Mouse (Mus musculus) embryonic facial prominence, embryonic 12.5 days (tissue): ENCODE data around the gene Pigl. TPM values are rescaled to one million over a fixed set of nuclear protein-coding genes. Genes with fewer than 3 reads are reported as not detected.

Experiments
- ATAC-seq: fragments of 200-750 bp; cut with Nextera tagmentation; 2 replicates; pipeline ENCODE4 v1.8.0; 2017; ENCODE audit not compliant: insufficient number of reproducible peaks, insufficient read depth, low FRiP score, low TSS enrichment
- H3K27ac ChIP-seq: fragments of 300-500 bp; sonication (generic); 2 replicates; pipeline ENCODE4 v1.5.1; 2016; ENCODE audit warnings: mild to moderate bottlenecking
- H3K27me3 ChIP-seq: fragments of 300-500 bp; sonication (generic); 2 replicates; pipeline ENCODE4 v1.6.1; 2016; ENCODE audit warnings: mild to moderate bottlenecking, moderate library complexity
- H3K36me3 ChIP-seq: fragments of 300-500 bp; sonication (generic); 2 replicates; pipeline ENCODE4 v1.6.1; 2016; ENCODE audit warnings: mild to moderate bottlenecking
- H3K4me1 ChIP-seq: fragments of 300-500 bp; sonication (generic); 2 replicates; pipeline ENCODE4 v1.6.1; 2016
- H3K4me2 ChIP-seq: fragments of 300-500 bp; sonication (generic); replicated peaks from 2 replicates; pipeline ENCODE4 v1.6.1; 2016; ENCODE audit warnings: mild to moderate bottlenecking, moderate library complexity
- H3K4me3 ChIP-seq: fragments of 300-500 bp; sonication (generic); 2 replicates; pipeline ENCODE4 v1.5.1; 2016; ENCODE audit warnings: mild to moderate bottlenecking
- H3K9ac ChIP-seq: fragments of 300-500 bp; sonication (generic); 2 replicates; pipeline ENCODE4 v1.6.1; 2016; ENCODE audit warnings: mild to moderate bottlenecking, moderate library complexity
- H3K9me3 ChIP-seq: fragments of 300-500 bp; sonication (generic); 2 replicates; pipeline ENCODE4 v1.6.1; 2016; ENCODE audit warnings: mild to moderate bottlenecking, moderate library complexity
- WGBS: fragments of 180-500 bp; shearing (Covaris S2); methylation state at CpG from one replicate; pipeline ENCODE4 v1.1.7; 2016; 5-methylcytosine and 5-hydroxymethylcytosine counted together
- polyA plus RNA-seq: library from polyadenylated mRNA; unstranded; fragments of >200 nt; fragmentation: Nextera tagmentation; extraction: Ambion mirVana; gene quantifications from 2 replicates; pipeline ENCODE4 v1.2.1, GENCODE M21; 2016

Pigl gene
- polyA plus RNA-seq, 1 experiment from 2014 or later, result 11.0 TPM

GRCm38 (mm10) chr11:62470451-62470850, 12.2 kb downstream of the Pigl start:
- ATAC-seq, result no peak
- Histone ChIP-seq H3K36me3 (no peaks in the 10 kb centered on the region), H3K27me3 (no peaks in the 10 kb centered on the region), H3K9me3 (no peaks in the 10 kb centered on the region), H3K9ac (no peak overlapping the region), H3K27ac (no peak overlapping the region), H3K4me3 (no peak overlapping the region), H3K4me2 (no peak overlapping the region), H3K4me1 (no peaks in the 10 kb centered on the region)
- 90% methylated on average over 6 of the region's 6 CpGs for WGBS

- no peak overlapping the region for H3K4me2 ChIP-seq
Measured at GRCm38 (mm10) chr11:62473516-62473915, 15.3 kb downstream of the Pigl start.

GRCm38 (mm10) chr11:62476156-62476555, 17.9 kb downstream of the Pigl start:
- whole genome bisulfite sequencing, result 92% methylated on average over 4 of the region's 4 CpGs
- Histone ChIP-seq H3K36me3 (no peaks in the 10 kb centered on the region), H3K4me2 (no peak overlapping the region), H3K9ac (no peak overlapping the region), H3K4me3 (no peak overlapping the region), H3K27ac (no peak overlapping the region), H3K4me1 (no peaks in the 10 kb centered on the region), H3K9me3 (no peaks in the 10 kb centered on the region), H3K27me3 (no peaks in the 10 kb centered on the region)
- ATAC-seq, result no peak

More at GRCm38 (mm10) chr11:62473516-62473915, 15.3 kb downstream of the Pigl start:
- Histone ChIP-seq H3K4me1 (no peaks in the 10 kb centered on the region), H3K4me3 (no peak overlapping the region), H3K27ac (no peak overlapping the region), H3K9me3 (no peaks in the 10 kb centered on the region), H3K27me3 (no peaks in the 10 kb centered on the region), H3K36me3 (no peaks in the 10 kb centered on the region), H3K9ac (no peak overlapping the region)
- WGBS, result 94% methylated on average over 5 of the region's 5 CpGs
- no peak for ATAC-seq

GRCm38 (mm10) chr11:62478931-62479330, 20.7 kb downstream of the Pigl start:
- Histone ChIP-seq H3K27ac (no peak overlapping the region), H3K9ac (no peak overlapping the region), H3K4me2 (no peak overlapping the region), H3K27me3 (no peaks in the 10 kb centered on the region), H3K9me3 (no peaks in the 10 kb centered on the region), H3K4me3 (no peak overlapping the region), H3K4me1 (no peaks in the 10 kb centered on the region), H3K36me3 (no peaks in the 10 kb centered on the region)
- ATAC-seq, result no peak
- WGBS, result 64% methylated on average over 6 of the region's 6 CpGs

GRCm38 (mm10) chr11:62479581-62479980, 21.3 kb downstream of the Pigl start:
- no peak for ATAC-seq
- Histone ChIP-seq H3K9ac (no peak overlapping the region), H3K36me3 (no peaks in the 10 kb centered on the region), H3K4me3 (no peak overlapping the region), H3K4me2 (no peak overlapping the region), H3K9me3 (no peaks in the 10 kb centered on the region), H3K4me1 (no peaks in the 10 kb centered on the region), H3K27ac (no peak overlapping the region), H3K27me3 (no peaks in the 10 kb centered on the region)
- WGBS, result 87% methylated on average over 5 of the region's 5 CpGs

- Histone ChIP-seq H3K27me3 (no peaks in the 10 kb centered on the region), H3K9ac (no peak overlapping the region), H3K27ac (no peak overlapping the region), H3K4me2 (no peak overlapping the region), H3K4me1 (no peaks in the 10 kb centered on the region), H3K9me3 (no peaks in the 10 kb centered on the region), H3K36me3 (no peaks in the 10 kb centered on the region), H3K4me3 (no peak overlapping the region)
- WGBS, result 95% methylated on average over 1 of the region's 1 CpGs
- ATAC-seq, result no peak
Measured at GRCm38 (mm10) chr11:62486949-62487348, 28.7 kb downstream of the Pigl start.

- no peaks in the 10 kb centered on the region for H3K27me3 ChIP-seq
- no peak overlapping the region for H3K4me2 ChIP-seq
- no peaks in the 10 kb centered on the region for H3K36me3 ChIP-seq
- H3K9ac ChIP-seq, result no peak overlapping the region
- 90% methylated on average over 10 of the region's 10 CpGs for WGBS
- H3K4me3 ChIP-seq, result no peak overlapping the region
- H3K27ac ChIP-seq, result no peak overlapping the region
- no peak for ATAC-seq
- H3K4me1 ChIP-seq, result no peaks in the 10 kb centered on the region
- H3K9me3 ChIP-seq, result no peaks in the 10 kb centered on the region
Measured at GRCm38 (mm10) chr11:62487540-62488350, 29.5 kb downstream of the Pigl start.

GRCm38 (mm10) chr11:62493701-62494100, 35.4 kb downstream of the Pigl start:
- no peaks in the 10 kb centered on the region for H3K27me3 ChIP-seq
- no peaks in the 10 kb centered on the region for H3K36me3 ChIP-seq
- H3K27ac ChIP-seq, result no peak overlapping the region
- H3K9ac ChIP-seq, result no peak overlapping the region
- no peak overlapping the region for H3K4me3 ChIP-seq
- no peak for ATAC-seq
- H3K9me3 ChIP-seq, result no peaks in the 10 kb centered on the region
- peaks cover 13% of the 10 kb centered on the region for H3K4me1 ChIP-seq
- H3K4me2 ChIP-seq, result no peak overlapping the region
- WGBS, result 93% methylated on average over 6 of the region's 6 CpGs

- no peak overlapping the region for H3K4me3 ChIP-seq
- ATAC-seq, result peak; percentile 69; the same call in 1 of the 2 replicates
- H3K9me3 ChIP-seq, result no peaks in the 10 kb centered on the region
- peak overlapping the region; percentile 71; the same call in 1 of the 2 replicates for H3K27ac ChIP-seq
- H3K27me3 ChIP-seq, result no peaks in the 10 kb centered on the region
- H3K4me1 ChIP-seq, result peaks cover 13% of the 10 kb centered on the region
- no peaks in the 10 kb centered on the region for H3K36me3 ChIP-seq
- H3K9ac ChIP-seq, result no peak overlapping the region
- 3% methylated on average over 6 of the region's 6 CpGs for WGBS
- H3K4me2 ChIP-seq, result 0 out of 2 replicates have a peak overlapping the region, but pooled peaks have one; percentile 13
Measured at GRCm38 (mm10) chr11:62494754-62495275, 36.6 kb downstream of the Pigl start.

- no peak overlapping the region for H3K4me3 ChIP-seq
Measured at GRCm38 (mm10) chr11:62495276-62495801, 37.1 kb downstream of the Pigl start.

GRCm38 (mm10) chr11:62496151-62496715, 38.0 kb downstream of the Pigl start:
- WGBS, result 52% methylated on average over 5 of the region's 5 CpGs
- Histone ChIP-seq H3K4me3 (no peak overlapping the region), H3K36me3 (no peaks in the 10 kb centered on the region), H3K4me1 (peaks cover 13% of the 10 kb centered on the region), H3K9me3 (no peaks in the 10 kb centered on the region), H3K27ac (no peak overlapping the region), H3K27me3 (no peaks in the 10 kb centered on the region), H3K4me2 (no peak overlapping the region), H3K9ac (no peak overlapping the region)
- no peak for ATAC-seq

More at GRCm38 (mm10) chr11:62495276-62495801, 37.1 kb downstream of the Pigl start:
- 31% methylated on average over 9 of the region's 10 CpGs for WGBS
- Histone ChIP-seq H3K36me3 (no peaks in the 10 kb centered on the region), H3K9me3 (no peaks in the 10 kb centered on the region), H3K27ac (peak overlapping the region; percentile 71; the same call in 1 of the 2 replicates), H3K4me2 (0 out of 2 replicates have a peak overlapping the region, but pooled peaks have one; percentile 13), H3K4me1 (peaks cover 13% of the 10 kb centered on the region), H3K27me3 (no peaks in the 10 kb centered on the region), H3K9ac (no peak overlapping the region)
- 0 out of 2 replicates have a peak, but pooled peaks have one; percentile 47 for ATAC-seq
